Mouse (Mus musculus) bone marrow, adult 2 months (tissue): Measurements from ENCODE around the gene Ahnak.

ENCODE experiments used
- CTCF ChIP-seq: fragments of 200-500 bp; IDR thresholded peaks from 2 replicates; pipeline ENCODE4 v1.5.1; 2011; ENCODE audit warnings: low read length, control low read depth; ENCODE audit not compliant: control insufficient read depth, insufficient read depth
- POLR2A ChIP-seq: fragments of 200-500 bp; IDR thresholded peaks from 2 replicates; pipeline ENCODE4 v1.6.1; 2011; ENCODE audit warnings: low read depth, mild to moderate bottlenecking, control low read depth, low read length, borderline replicate concordance; ENCODE audit not compliant: control insufficient read depth

DNA sequence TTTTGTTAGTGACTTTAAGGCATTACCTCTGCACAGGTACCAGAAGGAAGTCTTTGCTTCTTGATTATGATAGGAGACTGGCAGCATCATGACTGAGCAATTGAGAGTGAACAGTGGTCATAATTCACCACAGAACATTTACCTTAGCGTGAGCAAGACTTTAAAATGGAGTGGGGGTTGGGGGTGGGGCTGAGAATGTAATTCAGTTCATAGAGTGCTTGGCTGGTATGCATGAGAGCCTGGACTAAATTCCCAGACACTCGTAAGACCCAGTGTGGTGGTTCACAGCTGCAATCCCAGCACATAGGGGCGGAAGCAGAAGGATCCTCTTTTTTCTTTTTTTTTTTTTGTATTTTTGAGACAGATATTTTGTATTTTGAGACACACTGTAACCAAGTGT lies 30.2 kb downstream of the Ahnak start:
- no peak for TF ChIP-seq CTCF
- TF ChIP-seq POLR2A, result no peak
